Mouse (Mus musculus): ENCODE results near the gene Galnt18. TPM values are rescaled to one million over a fixed set of nuclear protein-coding genes. Genes with fewer than 3 reads are reported as not detected.
A peak's percentile ranks its signal among the peaks of the same experiment; 100 is the strongest.

The Galnt18 gene
- polyA plus RNA-seq, 1 experiment from 2014 or later = 7.8 TPM

DNA sequence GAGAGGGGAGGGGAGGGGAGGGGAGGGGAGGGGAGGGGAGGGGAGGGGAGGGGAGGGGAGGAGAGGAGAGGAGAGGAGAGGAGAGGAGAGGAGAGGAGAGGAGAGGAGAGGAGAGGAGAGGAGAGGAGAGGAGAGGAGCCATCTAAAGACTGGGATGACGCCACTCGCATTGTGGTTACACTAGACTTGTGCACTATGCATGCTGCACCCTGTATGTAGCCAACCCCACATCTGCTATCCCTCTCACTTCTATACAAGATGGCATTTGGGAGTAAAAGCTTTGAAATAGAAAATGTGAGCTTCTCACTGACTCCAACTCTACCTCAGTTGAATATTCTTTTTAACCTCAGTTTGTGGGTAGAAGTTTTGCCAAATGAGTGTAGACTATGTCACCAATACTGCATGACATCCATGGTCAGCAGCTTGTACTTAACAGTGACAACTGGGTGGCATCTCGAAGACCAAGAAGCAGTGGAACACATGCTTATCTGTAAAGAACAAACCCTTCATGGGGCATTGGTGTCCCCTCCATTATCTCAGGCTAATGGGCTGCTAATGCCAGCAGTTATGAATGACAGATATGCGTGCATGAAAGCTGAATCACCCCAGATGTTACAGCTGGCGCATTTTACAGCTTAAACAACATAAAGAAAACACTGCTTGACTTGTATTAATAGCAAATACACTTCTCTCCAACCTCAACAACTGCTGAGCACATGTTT is 65.0 kb downstream of the Galnt18 start:
- Histone ChIP-seq H3K27me3 (replicated peaks; ENCODE audit: control insufficient read depth, insufficient read depth, low read length) (no peaks in the 10 kb centered on the region), H3K4me3 (ENCODE audit: low read depth, low read length) (no peak overlapping the region), H3K27ac (ENCODE audit: low read depth, low read length) (no peak overlapping the region), H3K36me3 (ENCODE audit: control insufficient read depth, insufficient read depth) (no peaks in the 10 kb centered on the region), H3K9ac (ENCODE audit: low read depth, low read length) (no peak overlapping the region), H3K4me2 (replicated peaks; ENCODE audit: low read depth) (no peak overlapping the region), H3K4me1 (replicated peaks; ENCODE audit: control insufficient read depth, insufficient read depth, low read length) (no peaks in the 10 kb centered on the region), H3K9me3 (ENCODE audit: control insufficient read depth) (no peaks in the 10 kb centered on the region)
- ATAC-seq = no peak
- no peak for TF ChIP-seq CTCF (IDR thresholded peaks at IDR 0.05; ENCODE audit: low read depth)
- WGBS = 78% methylated on average over 5 of the region's 5 CpGs

DNA sequence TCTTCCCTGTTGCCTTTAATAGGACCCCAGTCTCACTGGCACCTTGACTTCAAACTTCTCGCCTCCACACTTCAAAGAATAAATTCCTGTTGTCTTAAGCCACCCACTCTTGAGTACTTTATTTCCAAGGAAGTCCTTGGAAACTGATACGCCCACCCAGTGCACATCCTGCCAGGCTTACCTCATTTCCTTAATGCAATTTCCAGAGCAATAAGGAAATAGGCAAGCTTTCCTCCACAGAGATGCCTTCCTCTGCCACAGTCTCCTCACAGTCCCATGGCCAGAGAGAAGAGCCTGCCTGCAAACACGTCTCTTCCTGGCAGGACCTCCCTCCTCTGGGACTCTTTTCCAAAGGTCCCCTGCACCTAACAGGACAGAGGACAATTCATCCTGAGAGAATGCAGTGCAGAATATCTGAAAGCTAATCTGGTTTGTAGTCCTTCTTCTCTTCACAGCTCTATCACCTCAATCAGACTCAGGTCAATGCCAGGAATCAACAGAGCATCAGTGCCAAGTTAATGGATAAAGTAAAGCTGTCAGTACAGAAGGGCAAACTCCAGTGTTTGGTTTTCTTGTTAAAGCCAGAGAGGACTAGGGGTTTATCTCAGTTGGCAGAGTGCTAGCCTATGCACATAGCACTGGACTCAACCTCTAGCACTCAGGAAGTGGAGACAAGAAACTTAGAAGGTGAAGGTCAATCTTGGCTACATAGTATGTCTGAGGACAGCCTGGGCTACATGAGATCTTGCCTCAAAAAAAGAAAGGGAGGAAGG is 65.8 kb downstream of the Galnt18 start:
- WGBS = 58% methylated on average over 3 of the region's 3 CpGs
- Histone ChIP-seq H3K9ac (ENCODE audit: low read depth, low read length) (no peak overlapping the region), H3K4me2 (replicated peaks; ENCODE audit: low read depth) (no peak overlapping the region), H3K4me3 (ENCODE audit: low read depth, low read length) (no peak overlapping the region), H3K27ac (ENCODE audit: low read depth, low read length) (no peak overlapping the region), H3K27me3 (replicated peaks; ENCODE audit: control insufficient read depth, insufficient read depth, low read length) (no peaks in the 10 kb centered on the region), H3K4me1 (replicated peaks; ENCODE audit: control insufficient read depth, insufficient read depth, low read length) (no peaks in the 10 kb centered on the region), H3K9me3 (ENCODE audit: control insufficient read depth) (no peaks in the 10 kb centered on the region), H3K36me3 (ENCODE audit: control insufficient read depth, insufficient read depth) (no peaks in the 10 kb centered on the region)
- TF ChIP-seq CTCF (IDR thresholded peaks at IDR 0.05; ENCODE audit: low read depth) = no peak
- no peak for ATAC-seq

DNA sequence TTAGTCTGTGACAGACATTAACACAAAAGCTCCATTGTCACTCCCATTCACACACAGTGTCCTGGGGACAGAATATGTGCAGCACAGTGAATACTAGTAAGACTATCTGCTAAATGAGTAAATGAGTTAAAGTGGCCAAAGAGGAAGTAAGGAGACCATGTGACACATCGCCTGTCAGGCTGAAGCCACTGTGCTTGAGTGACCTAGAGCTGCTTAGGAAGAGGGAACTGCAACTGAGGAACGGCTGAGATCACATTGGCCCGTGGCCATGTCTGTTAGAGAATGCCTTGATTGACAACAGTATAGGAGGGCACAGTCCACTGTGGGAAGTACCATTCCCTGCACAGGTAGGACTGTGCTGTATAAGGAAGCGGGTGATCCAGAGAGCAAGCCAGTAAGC is 67.0 kb downstream of the Galnt18 start:
- H3K9me3 ChIP-seq (ENCODE audit: control insufficient read depth) = no peaks in the 10 kb centered on the region
- H3K4me3 ChIP-seq (ENCODE audit: low read depth, low read length) = no peak overlapping the region
- no peaks in the 10 kb centered on the region for H3K4me1 ChIP-seq (replicated peaks; ENCODE audit: control insufficient read depth, insufficient read depth, low read length)
- no peak for TF ChIP-seq CTCF (IDR thresholded peaks at IDR 0.05; ENCODE audit: low read depth)
- no peaks in the 10 kb centered on the region for H3K36me3 ChIP-seq (ENCODE audit: control insufficient read depth, insufficient read depth)
- no peak overlapping the region for H3K9ac ChIP-seq (ENCODE audit: low read depth, low read length)
- H3K27me3 ChIP-seq (replicated peaks; ENCODE audit: control insufficient read depth, insufficient read depth, low read length) = no peaks in the 10 kb centered on the region
- 80% methylated on average over 4 of the region's 4 CpGs for WGBS
- no peak overlapping the region for H3K27ac ChIP-seq (ENCODE audit: low read depth, low read length)
- no peak overlapping the region for H3K4me2 ChIP-seq (replicated peaks; ENCODE audit: low read depth)
- ATAC-seq = no peak

DNA sequence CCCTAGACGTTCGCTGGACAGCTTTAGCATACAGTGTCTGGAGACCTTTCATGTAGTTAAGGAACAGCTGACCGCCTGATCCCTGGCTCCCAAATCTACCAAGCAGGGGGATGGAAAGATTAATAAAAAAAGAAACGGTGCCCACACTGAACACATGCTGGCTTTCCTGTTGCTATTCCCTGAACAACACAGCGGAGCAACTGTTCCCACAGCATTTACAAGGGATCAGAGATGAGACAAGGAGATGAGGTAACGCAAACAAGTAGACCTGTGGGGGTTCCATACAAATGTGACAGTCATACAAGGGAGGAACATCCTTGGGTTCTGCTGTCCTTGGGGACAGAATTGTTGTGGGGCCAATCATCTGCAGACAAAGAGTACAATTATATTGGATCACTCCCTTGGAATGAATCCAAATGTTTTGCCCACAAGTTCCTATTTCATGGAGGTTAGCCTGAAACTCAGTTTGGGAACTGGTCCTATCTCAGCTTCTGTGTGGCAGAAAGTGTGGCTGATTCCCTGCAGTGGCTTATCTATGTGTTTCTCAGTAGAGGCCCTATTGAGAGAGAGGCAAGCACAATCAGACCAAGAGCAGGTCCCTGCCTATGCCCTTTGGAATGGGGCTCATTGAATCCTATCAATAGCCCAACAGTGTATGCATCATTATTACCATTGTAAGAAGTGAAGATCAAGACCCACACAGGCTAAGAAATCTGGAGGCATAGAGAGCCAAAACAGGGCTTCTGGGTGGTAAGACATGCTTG is 68.5 kb downstream of the Galnt18 start:
- Histone ChIP-seq H3K4me2 (replicated peaks; ENCODE audit: low read depth) (no peak overlapping the region), H3K36me3 (ENCODE audit: control insufficient read depth, insufficient read depth) (no peaks in the 10 kb centered on the region)
- WGBS = 89% methylated on average over 6 of the region's 6 CpGs

DNA sequence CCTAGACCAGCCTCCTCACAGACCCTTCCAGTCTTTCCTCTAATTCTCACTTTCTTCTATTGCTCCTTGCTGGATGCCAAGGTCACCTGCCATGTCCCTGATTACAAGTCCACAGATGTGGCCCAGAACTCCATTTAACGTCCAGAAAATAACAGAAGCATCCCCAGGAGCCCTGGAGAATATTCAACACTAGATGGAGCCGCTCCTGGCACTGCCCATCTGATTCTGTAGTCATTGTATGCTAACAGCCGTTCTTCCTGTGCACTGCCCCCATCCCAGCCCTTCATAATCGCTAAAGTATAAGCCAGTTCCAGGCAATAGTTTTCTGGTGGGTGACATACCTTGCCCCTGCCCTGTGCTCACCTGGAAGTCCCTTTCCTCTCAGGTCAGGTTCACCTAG is 69.5 kb downstream of the Galnt18 start:
- H3K27me3 ChIP-seq (replicated peaks; ENCODE audit: control insufficient read depth, insufficient read depth, low read length) = no peaks in the 10 kb centered on the region
- 40% methylated on average over 4 of the region's 4 CpGs for WGBS
- no peak overlapping the region for H3K4me3 ChIP-seq (ENCODE audit: low read depth, low read length)
- H3K4me1 ChIP-seq (replicated peaks; ENCODE audit: control insufficient read depth, insufficient read depth, low read length) = no peaks in the 10 kb centered on the region
- H3K9ac ChIP-seq (ENCODE audit: low read depth, low read length) = no peak overlapping the region
- no peak overlapping the region for H3K27ac ChIP-seq (ENCODE audit: low read depth, low read length)
- H3K9me3 ChIP-seq (ENCODE audit: control insufficient read depth) = no peaks in the 10 kb centered on the region
- no peaks in the 10 kb centered on the region for H3K36me3 ChIP-seq (ENCODE audit: control insufficient read depth, insufficient read depth)
- H3K4me2 ChIP-seq (replicated peaks; ENCODE audit: low read depth) = no peak overlapping the region
- no peak for ATAC-seq
- TF ChIP-seq CTCF (IDR thresholded peaks at IDR 0.05; ENCODE audit: low read depth) = peak; percentile 59

More for the DNA sequence above, 68.5 kb downstream of the Galnt18 start:
- Histone ChIP-seq H3K9me3 (ENCODE audit: control insufficient read depth) (no peaks in the 10 kb centered on the region), H3K4me1 (replicated peaks; ENCODE audit: control insufficient read depth, insufficient read depth, low read length) (no peaks in the 10 kb centered on the region), H3K9ac (ENCODE audit: low read depth, low read length) (no peak overlapping the region), H3K27me3 (replicated peaks; ENCODE audit: control insufficient read depth, insufficient read depth, low read length) (no peaks in the 10 kb centered on the region), H3K4me3 (ENCODE audit: low read depth, low read length) (no peak overlapping the region), H3K27ac (ENCODE audit: low read depth, low read length) (no peak overlapping the region)
- no peak for TF ChIP-seq CTCF (IDR thresholded peaks at IDR 0.05; ENCODE audit: low read depth)
- ATAC-seq = no peak

DNA sequence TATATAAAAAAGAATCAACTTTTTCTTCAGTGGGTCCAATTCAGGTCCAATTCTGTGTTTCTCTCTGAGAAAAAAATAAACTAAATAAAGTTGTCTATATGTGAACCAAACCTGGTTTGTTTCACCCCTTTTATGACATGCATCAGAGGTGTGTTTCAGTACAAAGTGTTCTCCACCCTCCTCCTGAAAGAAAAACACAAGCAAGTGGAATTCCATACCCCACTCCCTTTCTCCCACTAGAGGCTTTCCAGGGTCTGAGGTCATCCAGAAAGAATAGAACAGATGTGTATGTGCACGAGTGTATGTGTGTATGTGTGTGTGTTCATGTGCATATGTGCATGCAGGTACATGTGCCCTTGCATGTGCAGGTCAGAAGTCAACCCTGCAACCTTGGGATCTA is 71.2 kb downstream of the Galnt18 start:
- Histone ChIP-seq H3K27ac (ENCODE audit: low read depth, low read length) (no peak overlapping the region), H3K4me3 (ENCODE audit: low read depth, low read length) (no peak overlapping the region), H3K9ac (ENCODE audit: low read depth, low read length) (no peak overlapping the region), H3K4me1 (replicated peaks; ENCODE audit: control insufficient read depth, insufficient read depth, low read length) (no peaks in the 10 kb centered on the region), H3K4me2 (replicated peaks; ENCODE audit: low read depth) (no peak overlapping the region), H3K36me3 (ENCODE audit: control insufficient read depth, insufficient read depth) (no peaks in the 10 kb centered on the region), H3K27me3 (replicated peaks; ENCODE audit: control insufficient read depth, insufficient read depth, low read length) (no peaks in the 10 kb centered on the region), H3K9me3 (ENCODE audit: control insufficient read depth) (no peaks in the 10 kb centered on the region)
- 48% methylated on average over 1 of the region's 1 CpGs for WGBS
- no peak for TF ChIP-seq CTCF (IDR thresholded peaks at IDR 0.05; ENCODE audit: low read depth)
- ATAC-seq = no peak

Measured in intestine, postnatal 0 days (tissue).